Mouse (Mus musculus) heart, adult 11 months (tissue): Measurements from ENCODE around the gene Rbl2.

ENCODE experiments used
- DNase-seq: peaks from one replicate; pipeline ENCODE4 v3.0.0; 2022

Rbl2 gene

DNA sequence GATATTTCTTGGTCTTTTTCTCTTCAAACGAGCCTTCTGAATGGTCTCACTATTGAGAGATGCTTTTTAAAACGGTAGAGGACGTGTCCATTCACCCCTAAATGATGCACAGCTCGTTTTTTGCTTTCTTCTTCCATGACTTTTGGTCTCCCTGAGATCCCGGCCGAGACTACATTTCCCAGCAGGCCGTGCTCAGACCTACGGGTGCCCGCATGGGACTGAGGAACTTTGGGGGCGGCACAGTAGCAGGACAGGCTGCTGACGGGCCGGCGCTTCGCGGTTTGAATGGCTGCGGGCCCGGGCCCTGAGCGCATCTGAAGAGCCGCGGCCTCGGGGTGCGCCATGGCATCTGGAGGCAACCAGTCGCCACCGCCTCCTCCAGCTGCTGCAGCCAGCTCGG lies at the start of gene Rbl2:
Gene Rbl2 (plus strand): TSS at position 224 of the 400 bp plus-strand sequence.
- peak; percentile 100 for DNase-seq

DNA sequence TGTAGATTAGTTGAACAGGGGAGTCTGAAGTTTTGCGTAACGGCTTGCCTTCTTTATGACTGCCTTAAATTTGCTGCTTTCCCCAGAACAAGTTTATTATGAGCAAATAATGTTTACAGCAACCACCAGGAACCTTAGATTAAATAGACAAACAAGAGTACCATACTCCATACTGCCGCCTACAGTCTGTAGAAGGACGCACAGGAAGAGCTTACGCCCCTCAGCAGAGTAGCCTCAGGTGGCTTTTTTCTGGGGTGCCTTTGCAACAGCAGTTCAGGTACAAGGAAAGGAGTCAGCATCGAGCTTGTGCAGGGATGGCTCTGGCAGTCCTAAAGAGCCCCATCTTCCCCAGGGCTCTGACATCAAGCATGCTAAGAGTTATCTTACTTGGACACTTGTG lies 35.4 kb upstream of the Rbl2 start:
- DNase-seq = peak; percentile 66

- DNase-seq = peak; percentile 76
Observed at GRCm38 (mm10) chr8:91036905-91037304, 33.0 kb upstream of the Rbl2 start.

DNA sequence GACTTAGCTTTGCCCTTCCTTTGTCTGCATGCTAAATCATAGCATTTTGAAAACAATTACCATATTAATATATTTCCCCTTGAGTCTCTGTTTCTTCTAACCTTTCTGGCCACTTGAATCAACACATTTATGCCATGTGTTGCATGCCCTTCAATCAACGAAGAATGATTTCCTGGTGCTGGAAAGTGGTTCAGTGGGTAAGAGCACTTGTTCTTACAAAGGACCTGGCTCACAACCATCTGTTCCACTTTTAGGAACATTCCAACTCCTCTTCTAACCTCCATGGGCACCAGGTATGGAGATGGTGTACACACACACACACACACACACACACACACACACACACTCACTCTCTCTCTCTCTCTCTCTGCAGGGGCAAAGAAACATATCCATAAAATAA lies 31.2 kb upstream of the Rbl2 start:
- peak; percentile 25 for DNase-seq

DNA sequence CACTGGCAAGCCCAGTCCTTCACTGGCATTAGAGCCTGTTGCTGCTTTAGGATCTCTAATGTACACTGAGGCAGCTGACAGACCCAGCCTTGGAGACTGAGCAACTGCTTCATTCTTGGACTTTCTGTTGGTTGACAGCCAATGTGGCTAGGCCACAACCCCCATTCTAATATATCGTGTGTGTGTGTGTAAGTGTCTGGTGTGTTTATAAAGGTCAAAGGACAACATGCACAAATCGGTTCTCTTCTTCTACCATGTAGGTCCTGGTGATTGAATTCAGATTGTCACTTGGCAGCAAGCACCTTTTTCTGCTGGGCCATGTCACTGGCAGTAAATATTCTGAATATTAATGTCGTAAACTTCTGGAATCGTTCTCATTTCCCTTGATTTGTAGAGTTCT lies 23.5 kb upstream of the Rbl2 start:
- no peak for DNase-seq

- peak; percentile 98 for DNase-seq
Observed at GRCm38 (mm10) chr8:91051037-91051436, 18.8 kb upstream of the Rbl2 start.

DNA sequence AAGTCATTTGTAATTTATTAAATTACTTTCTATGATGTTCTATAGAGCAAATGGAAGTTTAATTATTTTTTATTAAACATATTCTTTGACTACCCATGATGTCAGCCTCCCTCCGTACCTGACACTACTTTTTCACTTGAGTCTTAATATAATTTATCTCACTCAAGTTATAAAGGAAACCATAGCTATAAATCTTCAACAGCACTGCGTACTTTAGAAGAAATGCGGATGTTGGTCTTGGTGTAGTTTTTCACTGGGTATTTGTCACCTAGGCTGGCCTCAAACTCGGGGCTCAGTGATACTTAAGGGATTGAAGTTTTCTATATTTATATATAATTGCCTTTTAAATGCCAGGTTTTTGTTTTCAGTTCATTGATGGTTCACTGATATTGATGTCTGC lies 15.4 kb upstream of the Rbl2 start:
- DNase-seq = no peak

- no peak for DNase-seq
Observed at GRCm38 (mm10) chr8:91056848-91057247, 13.0 kb upstream of the Rbl2 start.

GRCm38 (mm10) chr8:91059086-91059578 lies 10.7 kb upstream of the Rbl2 start:
- DNase-seq = no peak

DNA sequence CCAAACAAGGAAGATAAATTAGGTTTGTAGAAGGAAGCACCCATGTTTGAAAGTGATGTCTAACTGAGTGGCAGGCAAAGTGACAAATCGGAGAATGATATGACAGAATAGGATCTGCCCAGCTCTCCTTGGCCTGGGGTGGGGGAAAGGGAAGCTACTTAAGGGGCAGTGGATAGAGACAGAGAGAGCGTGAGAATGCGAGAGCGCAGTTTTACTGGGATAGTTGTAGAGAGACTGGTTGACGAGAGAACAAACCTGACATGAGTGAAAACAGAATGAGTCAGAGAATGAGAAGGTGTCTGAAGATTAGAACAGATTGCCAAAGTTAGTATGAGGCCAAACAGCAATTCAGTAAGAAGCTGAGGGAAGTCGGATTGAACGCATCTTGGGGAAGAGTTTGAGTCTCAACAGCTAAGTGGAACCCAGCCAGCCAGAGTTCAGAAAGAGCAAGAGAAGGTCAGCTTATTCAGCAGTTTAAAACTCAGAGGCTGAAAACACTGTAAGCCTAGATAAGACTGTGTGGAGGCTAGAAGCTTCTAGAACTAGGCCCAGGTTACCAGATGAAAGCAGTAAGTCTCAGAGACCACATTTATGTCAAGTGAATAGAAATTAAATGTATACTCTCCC lies 9.9 kb upstream of the Rbl2 start:
- DNase-seq = peak; percentile 71

- DNase-seq = peak; percentile 85
Observed at GRCm38 (mm10) chr8:91060555-91061471, 9.0 kb upstream of the Rbl2 start.

DNA sequence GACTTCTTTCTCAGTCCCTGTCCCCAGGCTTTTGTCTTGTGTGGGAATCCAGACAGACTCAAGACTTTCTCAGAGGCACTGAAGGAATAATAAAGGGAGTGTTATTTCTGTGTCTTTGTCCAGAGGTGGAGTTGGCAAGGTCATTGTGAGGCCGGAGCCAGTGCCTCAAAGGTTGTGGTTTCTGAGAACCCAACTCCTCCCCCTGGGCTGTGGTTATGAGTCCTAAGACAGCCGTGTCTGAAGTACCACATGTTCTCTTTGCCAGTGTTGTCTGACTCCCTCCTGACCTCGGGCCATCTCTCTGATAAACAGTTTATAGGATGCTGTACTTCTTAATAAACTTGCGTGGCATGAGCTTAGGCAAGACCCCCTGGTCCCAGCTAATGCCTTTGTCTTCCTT lies 4.7 kb upstream of the Rbl2 start:
- DNase-seq = peak; percentile 67

DNA sequence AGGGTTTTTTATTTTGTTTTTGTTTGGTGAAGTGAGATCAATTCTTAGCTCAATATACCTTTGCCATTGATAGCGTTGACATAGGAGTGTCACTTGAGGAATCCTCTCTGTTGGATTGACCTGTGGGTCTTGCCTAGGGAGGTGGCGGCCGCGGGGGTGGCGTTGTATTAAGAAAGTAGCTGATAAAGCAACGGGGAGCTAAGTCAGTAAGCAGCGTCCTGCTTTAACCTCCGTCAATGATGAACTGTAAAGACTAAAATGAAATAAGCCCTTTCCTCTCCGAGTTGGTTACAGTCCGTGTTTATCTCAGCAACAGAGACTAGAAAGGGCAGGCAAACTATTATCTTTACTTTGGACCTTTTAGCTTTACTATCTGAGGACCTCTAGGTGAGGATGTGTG lies 450 bp upstream of the Rbl2 start:
- peak; percentile 88 for DNase-seq

GRCm38 (mm10) chr8:91070275-91070859 lies 510 bp downstream of the Rbl2 start:
- DNase-seq = peak; percentile 99

DNA sequence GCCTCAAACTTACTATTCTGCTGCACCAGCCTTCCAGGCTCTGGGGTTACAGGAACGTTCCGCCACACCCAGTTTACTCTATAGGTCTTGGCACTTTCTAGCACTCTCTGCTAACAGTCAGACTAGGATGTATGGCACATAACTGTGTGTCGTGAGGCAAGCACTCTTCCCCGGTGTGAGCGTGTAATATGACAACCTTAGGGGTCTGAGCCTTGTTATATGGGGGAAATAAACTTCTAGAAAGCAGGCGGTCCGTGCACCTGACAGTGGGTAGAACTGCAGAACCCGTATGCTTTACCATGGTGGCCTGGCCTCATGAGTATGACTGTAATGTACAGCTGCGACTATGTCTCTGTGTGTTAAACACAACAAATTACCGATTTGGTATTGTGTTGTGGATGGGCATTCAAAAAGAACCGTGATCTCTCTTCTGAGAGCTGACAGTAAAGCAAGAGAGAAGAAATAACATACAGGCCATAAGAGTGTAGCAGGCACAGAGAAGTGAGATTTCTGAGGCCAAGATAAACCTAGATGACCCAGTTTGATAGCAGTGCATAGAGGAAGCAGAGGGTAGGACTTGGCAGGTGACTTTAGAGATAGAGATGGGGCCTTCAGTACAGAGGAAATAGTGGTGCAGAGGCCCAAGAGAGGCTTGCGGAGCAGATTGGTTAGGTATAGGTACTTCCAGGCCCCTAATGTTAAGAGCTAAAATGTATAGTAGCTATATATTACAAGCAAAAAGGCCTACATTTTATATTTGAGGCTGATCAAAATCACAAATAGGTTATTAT lies 7.4 kb downstream of the Rbl2 start:
- DNase-seq = peak; percentile 72

DNA sequence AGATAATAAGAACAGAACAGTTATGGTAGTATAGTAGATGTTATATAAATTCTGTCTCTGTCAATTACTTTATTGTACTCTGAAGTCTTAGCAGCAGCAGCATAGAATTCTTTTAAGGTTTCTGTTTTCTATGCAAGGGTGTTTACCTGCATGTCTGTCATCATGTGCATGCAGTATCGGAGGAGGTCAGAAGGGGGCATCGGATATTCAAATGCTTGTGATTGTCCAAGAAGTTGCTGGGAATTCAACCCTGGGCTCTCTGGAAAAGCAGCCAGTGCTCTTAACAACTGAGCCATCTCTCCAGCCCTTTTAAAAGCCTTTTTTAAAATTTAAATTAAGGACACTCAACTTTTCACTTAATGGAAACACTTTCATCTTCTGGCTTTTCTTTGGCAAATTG lies 9.8 kb downstream of the Rbl2 start:
- DNase-seq = peak; percentile 54

DNA sequence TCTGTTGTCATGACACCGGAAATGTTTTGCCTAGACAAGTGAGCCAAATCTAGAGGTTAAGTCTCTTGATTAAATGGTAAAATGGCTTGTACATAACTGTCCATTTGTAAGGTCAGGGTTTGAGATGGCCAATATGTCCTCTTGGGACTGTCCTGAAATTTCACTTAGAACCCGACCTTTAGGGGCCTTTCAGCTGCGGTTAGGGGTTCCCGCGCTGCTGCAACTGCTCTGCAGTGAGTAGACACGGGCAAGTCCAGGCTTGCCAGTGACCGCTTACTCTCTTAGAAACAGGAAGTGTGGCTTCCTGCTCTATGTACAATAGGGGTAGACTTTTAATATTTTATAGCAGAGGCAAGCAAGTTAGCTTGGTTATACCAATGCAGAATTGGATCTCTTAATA lies 12.1 kb downstream of the Rbl2 start:
- no peak for DNase-seq

DNA sequence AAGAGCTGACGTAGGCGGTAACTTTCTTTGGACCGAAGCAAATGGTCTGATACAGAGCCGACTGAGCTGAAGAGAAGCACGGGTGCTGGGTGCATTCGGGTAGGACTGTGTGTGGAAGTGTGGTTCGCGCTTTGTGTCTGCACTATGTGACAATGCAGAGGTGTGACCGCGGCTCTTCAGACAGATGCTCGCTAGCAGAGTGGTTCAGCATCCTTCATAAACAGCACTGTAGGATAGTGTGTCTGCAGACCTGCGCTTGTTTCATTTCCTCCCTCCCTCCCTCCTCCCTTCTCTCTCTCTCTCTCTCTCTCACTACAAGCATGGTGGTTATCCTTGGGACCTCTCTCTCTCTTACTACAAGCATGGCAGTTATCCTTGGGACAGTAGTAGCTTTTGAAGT lies 12.6 kb downstream of the Rbl2 start:
- peak; percentile 81 for DNase-seq

- DNase-seq = no peak
Observed at GRCm38 (mm10) chr8:91088452-91088851, 18.6 kb downstream of the Rbl2 start.

- DNase-seq = no peak
Observed at GRCm38 (mm10) chr8:91089601-91090000, 19.7 kb downstream of the Rbl2 start.

DNA sequence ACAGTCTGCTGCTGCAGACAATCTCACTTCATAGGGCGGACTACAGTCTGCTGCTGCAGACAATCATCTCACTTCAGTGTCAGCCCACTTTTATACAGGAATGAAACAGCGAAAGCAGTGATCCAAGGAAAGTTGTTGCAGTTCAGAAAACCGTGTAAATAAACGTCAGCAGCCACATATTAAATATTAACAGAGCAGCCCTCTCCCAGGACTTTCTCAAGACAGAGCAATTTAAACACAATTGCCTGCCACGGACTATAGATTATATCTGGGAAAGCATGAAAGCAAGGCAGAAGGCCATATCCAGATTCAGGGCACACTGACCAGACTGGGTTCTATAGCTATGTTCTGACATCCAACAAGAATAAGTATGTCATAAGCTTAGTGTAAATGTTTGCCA lies 24.3 kb downstream of the Rbl2 start:
- DNase-seq = no peak

GRCm38 (mm10) chr8:91098106-91098505 lies 28.2 kb downstream of the Rbl2 start:
- DNase-seq = no peak

- DNase-seq = no peak
Observed at GRCm38 (mm10) chr8:91106271-91106670, 36.4 kb downstream of the Rbl2 start.
